Mouse (Mus musculus): ENCODE measurements around the gene Fign. TPM values are rescaled to one million over a fixed set of nuclear protein-coding genes. Genes with fewer than 3 reads are reported as not detected.

The Fign gene
- total and polyA plus RNA-seq, 3 experiments: not detected

- Histone ChIP-seq H3K9ac (ENCODE audit: insufficient read depth, low read depth) (no peak overlapping the region), H3K79me2 (replicated peaks; ENCODE audit: control insufficient read depth, extremely low read depth, insufficient read depth, poor library complexity, severe bottlenecking) (no peaks in the 10 kb centered on the region), H3K36me3 (replicated peaks in 1 of 2; ENCODE audit: control insufficient read depth in 1 of 2, insufficient read depth in 1 of 2, low read length in 1 of 2) (no peaks in the 10 kb centered on the region), H3K27me3 (replicated peaks) (no peaks in the 10 kb centered on the region), H3K4me2 (ENCODE audit: insufficient read depth, low read depth, poor library complexity, severe bottlenecking) (no peak overlapping the region), H3K27ac (ENCODE audit: insufficient read depth, low read depth) (no peak overlapping the region), H3K4me3 (replicated peaks in 1 of 3; ENCODE audit: low read depth in 2 of 3, low read length in 2 of 3, poor library complexity in 1 of 3) (no peak overlapping the region), H3K9me3 (replicated peaks; ENCODE audit: low read length) (peaks cover 50% of the 10 kb centered on the region), H3K4me1 (ENCODE audit: control insufficient read depth in 1 of 2, insufficient read depth in 2 of 2) (no peaks in the 10 kb centered on the region)
- no peak for TF ChIP-seq ZMIZ1 (IDR thresholded peaks at IDR 0.05; ENCODE audit: low read depth, low read length)
- TF ChIP-seq HCFC1 (IDR thresholded peaks at IDR 0.05; ENCODE audit: low read depth, low read length): no peak
- no peak for TF ChIP-seq RAD21 (IDR thresholded peaks at IDR 0.05; ENCODE audit: low read depth, low read length)
- no peak for TF ChIP-seq RCOR1 (conservative IDR thresholded peaks at IDR 0.05; ENCODE audit: low read depth, low read length)
- TF ChIP-seq ELF1 (IDR thresholded peaks at IDR 0.05; ENCODE audit: low read depth, low read length): no peak
- TF ChIP-seq CTCF (conservative IDR thresholded peaks at IDR 0.05 in 1 of 2, IDR thresholded peaks at IDR 0.05 in 1 of 2; ENCODE audit: low read depth in 2 of 2, low read length in 2 of 2): no peak
- TF ChIP-seq UBTF (IDR thresholded peaks at IDR 0.05; ENCODE audit: low read depth, low read length): no peak
- no peak for TF ChIP-seq GABPA (IDR thresholded peaks at IDR 0.05; ENCODE audit: insufficient replicate concordance, low read depth, low read length)
- TF ChIP-seq JUND (conservative IDR thresholded peaks at IDR 0.05; ENCODE audit: low read depth, low read length): no peak
- no peak for TF ChIP-seq NRF1 (IDR thresholded peaks at IDR 0.05; ENCODE audit: low read depth, low read length)
- no peak for TF ChIP-seq USF2 (conservative IDR thresholded peaks at IDR 0.05; ENCODE audit: low read depth, low read length)
- no peak for TF ChIP-seq CHD2 (IDR thresholded peaks at IDR 0.05; ENCODE audit: low read length)
- TF ChIP-seq NELFE (IDR thresholded peaks at IDR 0.05; ENCODE audit: low read depth, low read length): no peak
- dilution Hi-C loops (cut with MboI; ENCODE audit: extremely low pct_ligation_motif_present, extremely low pct_unique_long_range_greater_than_20kb, low sequenced_read_pairs) (no loop called here), in situ Hi-C loops (cut with MboI; ENCODE audit: low pct_ligation_motif_present, low pct_unique_long_range_greater_than_20kb, low sequenced_read_pairs) (no loop called here)
- DNase-seq (ENCODE audit: extremely low read depth): no peak
These were observed 23.0 kb downstream of the Fign start for GRCm38 (mm10) chr2:64074602-64075389.

GRCm38 (mm10) chr2:64072158-64072557 is 25.7 kb downstream of the Fign start:
- Histone ChIP-seq H3K4me1 (ENCODE audit: control insufficient read depth in 1 of 2, insufficient read depth in 2 of 2) (no peaks in the 10 kb centered on the region), H3K79me2 (replicated peaks; ENCODE audit: control insufficient read depth, extremely low read depth, insufficient read depth, poor library complexity, severe bottlenecking) (no peaks in the 10 kb centered on the region), H3K27ac (ENCODE audit: insufficient read depth, low read depth) (no peak overlapping the region), H3K9me3 (replicated peaks; ENCODE audit: low read length) (peaks cover 41% of the 10 kb centered on the region), H3K9ac (ENCODE audit: insufficient read depth, low read depth) (no peak overlapping the region), H3K4me3 (replicated peaks in 1 of 3; ENCODE audit: low read depth in 2 of 3, low read length in 2 of 3, poor library complexity in 1 of 3) (no peak overlapping the region), H3K36me3 (replicated peaks in 1 of 2; ENCODE audit: control insufficient read depth in 1 of 2, insufficient read depth in 1 of 2, low read length in 1 of 2) (no peaks in the 10 kb centered on the region), H3K4me2 (ENCODE audit: insufficient read depth, low read depth, poor library complexity, severe bottlenecking) (no peak overlapping the region), H3K27me3 (replicated peaks) (no peaks in the 10 kb centered on the region)
- dilution Hi-C loops (cut with MboI; ENCODE audit: extremely low pct_ligation_motif_present, extremely low pct_unique_long_range_greater_than_20kb, low sequenced_read_pairs): no loop called here
- TF ChIP-seq CHD1 (IDR thresholded peaks at IDR 0.05; ENCODE audit: low read depth, low read length) (no peak), MAZ (IDR thresholded peaks at IDR 0.05; ENCODE audit: low read depth, low read length) (no peak), BHLHE40 (IDR thresholded peaks at IDR 0.05; ENCODE audit: low read depth, low read length) (no peak), NRF1 (IDR thresholded peaks at IDR 0.05; ENCODE audit: low read depth, low read length) (no peak), TBP (conservative IDR thresholded peaks at IDR 0.05; ENCODE audit: low read depth, low read length) (no peak), PAX5 (IDR thresholded peaks at IDR 0.05; ENCODE audit: low read length) (no peak)
- in situ Hi-C loops (cut with MboI; ENCODE audit: low pct_ligation_motif_present, low pct_unique_long_range_greater_than_20kb, low sequenced_read_pairs): no loop called here
- no peak for DNase-seq (ENCODE audit: extremely low read depth)

All from CH12.LX (cell line).